Mouse (Mus musculus) heart, adult 8-10 months (tissue): ENCODE results near the gene Vps45. TPM values are rescaled to one million over a fixed set of nuclear protein-coding genes. Genes with fewer than 3 reads are reported as not detected.

Experiments
- DNase-seq: peaks from one replicate; pipeline ENCODE4 v3.0.0; 2022; ENCODE audit warnings: low spot score
- total RNA-seq, 4 experiments: library from RNA; stranded (reverse); gene quantifications; 2 replicates each; pipeline ENCODE4 v1.2.4; 2022

Vps45 gene
- total RNA-seq, 4 experiments from 2014 or later, result 27.2 to 33.8 (median 30.0) TPM

GRCm38 (mm10) chr3:96038851-96039250 lies 19.4 kb downstream of the Vps45 start:
- no peak for DNase-seq

- no peak for DNase-seq
These were observed 20.1 kb downstream of the Vps45 start for GRCm38 (mm10) chr3:96038156-96038555.

- DNase-seq, result no peak
These were observed 21.5 kb downstream of the Vps45 start for GRCm38 (mm10) chr3:96036796-96037195.

GRCm38 (mm10) chr3:96033046-96033445 lies 25.2 kb downstream of the Vps45 start:
- DNase-seq, result no peak

GRCm38 (mm10) chr3:96032652-96033017 lies 25.6 kb downstream of the Vps45 start:
- DNase-seq, result no peak

GRCm38 (mm10) chr3:96031991-96032651 lies 26.1 kb downstream of the Vps45 start:
- no peak for DNase-seq

- no peak for DNase-seq
These were observed 28.5 kb downstream of the Vps45 start for GRCm38 (mm10) chr3:96029766-96030165.

GRCm38 (mm10) chr3:96029336-96029735 lies 28.9 kb downstream of the Vps45 start:
- DNase-seq, result peak; percentile 31

GRCm38 (mm10) chr3:96027875-96028274 lies 30.4 kb downstream of the Vps45 start:
- DNase-seq, result no peak

GRCm38 (mm10) chr3:96027145-96027544 lies 31.1 kb downstream of the Vps45 start:
- DNase-seq, result no peak

- DNase-seq, result no peak
These were observed 36.7 kb downstream of the Vps45 start for GRCm38 (mm10) chr3:96021421-96022128.

GRCm38 (mm10) chr3:96020735-96021134 lies 37.5 kb downstream of the Vps45 start:
- DNase-seq, result no peak

- no peak for DNase-seq
These were observed 40.8 kb downstream of the Vps45 start for GRCm38 (mm10) chr3:96017461-96017860.

- DNase-seq, result no peak
These were observed 41.9 kb downstream of the Vps45 start for GRCm38 (mm10) chr3:96016257-96016889.

- no peak for DNase-seq
These were observed 42.6 kb downstream of the Vps45 start for GRCm38 (mm10) chr3:96015681-96016080.

GRCm38 (mm10) chr3:96012805-96013204 lies 45.5 kb downstream of the Vps45 start:
- DNase-seq, result no peak

GRCm38 (mm10) chr3:96008463-96008862 lies 49.8 kb downstream of the Vps45 start:
- DNase-seq, result no peak

- DNase-seq, result no peak
These were observed 56.7 kb downstream of the Vps45 start for GRCm38 (mm10) chr3:96001560-96001959.

GRCm38 (mm10) chr3:96000921-96001501 lies 57.3 kb downstream of the Vps45 start:
- no peak for DNase-seq

- no peak for DNase-seq
These were observed 58.1 kb downstream of the Vps45 start for GRCm38 (mm10) chr3:96000080-96000632.

- DNase-seq, result no peak
These were observed 58.8 kb downstream of the Vps45 start for GRCm38 (mm10) chr3:95999308-96000079.
